Mouse (Mus musculus): ENCODE data around the gene Gdf5. TPM values are rescaled to one million over a fixed set of nuclear protein-coding genes. Genes with fewer than 3 reads are reported as not detected.

Gene Gdf5
- polyA plus RNA-seq, 1 experiment from 2014 or later = 1.7 TPM

GRCm38 (mm10) chr2:155956134-155957059 lies 11.2 kb upstream of the Gdf5 start, which contains the start of gene Cep250:
Cep250 (plus strand) TSS chr2:155956458.
- Histone ChIP-seq H3K9me3 (no peaks in the 10 kb centered on the region), H3K27me3 (replicated peaks) (no peaks in the 10 kb centered on the region), H3K36me3 (replicated peaks) (no peaks in the 10 kb centered on the region), H3K9ac (peak within 1 kb of the TSS; percentile 99), H3K27ac (peak within 1 kb of the TSS; percentile 94), H3K4me2 (peak within 1 kb of the TSS; percentile 71), H3K4me3 (peak within 1 kb of the TSS; percentile 91), H3K4me1 (peaks cover 9% of the 10 kb centered on the region)
- WGBS = under 1% methylated on average over 59 of the region's 59 CpGs
- ATAC-seq (replicated peaks) = peak; percentile 97

GRCm38 (mm10) chr2:155952006-155952405 lies 6.8 kb upstream of the Gdf5 start:
- ATAC-seq (replicated peaks) = no peak
- Histone ChIP-seq H3K36me3 (replicated peaks) (no peaks in the 10 kb centered on the region), H3K4me2 (no peak overlapping the region), H3K4me3 (no peak overlapping the region), H3K27ac (no peak overlapping the region), H3K4me1 (peaks cover under 1% of the 10 kb centered on the region; the same call in 1 of the 2 replicates), H3K9ac (no peak overlapping the region), H3K9me3 (no peaks in the 10 kb centered on the region), H3K27me3 (replicated peaks) (no peaks in the 10 kb centered on the region)

- no peaks in the 10 kb centered on the region for H3K9me3 ChIP-seq
- no peak overlapping the region for H3K4me2 ChIP-seq
- H3K27ac ChIP-seq = no peak overlapping the region
- 33% methylated on average over 6 of the region's 6 CpGs for WGBS
- H3K36me3 ChIP-seq (replicated peaks) = no peaks in the 10 kb centered on the region
- peaks cover 6% of the 10 kb centered on the region; the same call in 1 of the 2 replicates for H3K4me1 ChIP-seq
- H3K9ac ChIP-seq = no peak overlapping the region
- H3K4me3 ChIP-seq = no peak overlapping the region
- no peak for ATAC-seq (replicated peaks)
- H3K27me3 ChIP-seq (replicated peaks) = 0 out of 2 replicates have a peak, but pooled peaks cover 2% of the 10 kb centered on the region
Measured at GRCm38 (mm10) chr2:155949362-155949761, 4.2 kb upstream of the Gdf5 start.

GRCm38 (mm10) chr2:155947390-155948002 lies 2.3 kb upstream of the Gdf5 start:
- Histone ChIP-seq H3K4me2 (no peak overlapping the region), H3K36me3 (replicated peaks) (no peaks in the 10 kb centered on the region), H3K9me3 (no peaks in the 10 kb centered on the region), H3K9ac (no peak overlapping the region), H3K4me3 (no peak overlapping the region), H3K27ac (no peak overlapping the region), H3K27me3 (replicated peaks) (0 out of 2 replicates have a peak, but pooled peaks cover 2% of the 10 kb centered on the region), H3K4me1 (peaks cover 14% of the 10 kb centered on the region)
- WGBS = 67% methylated on average over 5 of the region's 5 CpGs
- no peak for ATAC-seq (replicated peaks)

GRCm38 (mm10) chr2:155946499-155946898 lies 1.3 kb upstream of the Gdf5 start:
- ATAC-seq (replicated peaks) = no peak
- Histone ChIP-seq H3K9ac (no peak overlapping the region), H3K4me3 (no peak overlapping the region), H3K36me3 (replicated peaks) (no peaks in the 10 kb centered on the region), H3K9me3 (no peaks in the 10 kb centered on the region), H3K27ac (no peak overlapping the region), H3K4me2 (no peak overlapping the region), H3K4me1 (peaks cover 14% of the 10 kb centered on the region), H3K27me3 (replicated peaks) (0 out of 2 replicates have a peak, but pooled peaks cover 2% of the 10 kb centered on the region)
- WGBS = 2% methylated on average over 4 of the region's 4 CpGs

GRCm38 (mm10) chr2:155946069-155946468 lies 902 bp upstream of the Gdf5 start:
- Histone ChIP-seq H3K27me3 (replicated peaks) (0 out of 2 replicates have a peak, but pooled peaks cover 2% of the 10 kb centered on the region), H3K4me1 (peaks cover 14% of the 10 kb centered on the region), H3K36me3 (replicated peaks) (no peaks in the 10 kb centered on the region), H3K27ac (no peak overlapping the region), H3K9ac (no peak overlapping the region), H3K4me2 (no peak overlapping the region), H3K9me3 (no peaks in the 10 kb centered on the region), H3K4me3 (no peak overlapping the region)
- 4% methylated on average over 7 of the region's 7 CpGs for WGBS
- ATAC-seq (replicated peaks) = no peak

- no peak overlapping the region for H3K4me2 ChIP-seq
- no peak for ATAC-seq (replicated peaks)
- WGBS = 61% methylated on average over 5 of the region's 5 CpGs
Measured at GRCm38 (mm10) chr2:155945580-155945979, 413 bp upstream of the Gdf5 start.

GRCm38 (mm10) chr2:155944685-155945084 lies 482 bp downstream of the Gdf5 start:
- H3K9me3 ChIP-seq = no peaks in the 10 kb centered on the region
- ATAC-seq (replicated peaks) = no peak
- no peaks in the 10 kb centered on the region for H3K36me3 ChIP-seq (replicated peaks)
- peaks cover 14% of the 10 kb centered on the region for H3K4me1 ChIP-seq
- WGBS = 72% methylated on average over 4 of the region's 4 CpGs
- no peak overlapping the region for H3K4me3 ChIP-seq
- no peak overlapping the region for H3K27ac ChIP-seq
- H3K9ac ChIP-seq = no peak overlapping the region
- H3K4me2 ChIP-seq = no peak overlapping the region
- 0 out of 2 replicates have a peak, but pooled peaks cover 2% of the 10 kb centered on the region for H3K27me3 ChIP-seq (replicated peaks)

More at GRCm38 (mm10) chr2:155945580-155945979, 413 bp upstream of the Gdf5 start:
- Histone ChIP-seq H3K4me3 (no peak overlapping the region), H3K27ac (no peak overlapping the region), H3K4me1 (peaks cover 14% of the 10 kb centered on the region), H3K36me3 (replicated peaks) (no peaks in the 10 kb centered on the region), H3K27me3 (replicated peaks) (0 out of 2 replicates have a peak, but pooled peaks cover 2% of the 10 kb centered on the region), H3K9me3 (no peaks in the 10 kb centered on the region), H3K9ac (no peak overlapping the region)

GRCm38 (mm10) chr2:155943463-155943862 lies 1.7 kb downstream of the Gdf5 start:
- Histone ChIP-seq H3K27me3 (replicated peaks) (0 out of 2 replicates have a peak, but pooled peaks cover 2% of the 10 kb centered on the region), H3K9ac (no peak overlapping the region), H3K27ac (no peak overlapping the region), H3K4me1 (peaks cover 14% of the 10 kb centered on the region), H3K36me3 (replicated peaks) (no peaks in the 10 kb centered on the region), H3K9me3 (no peaks in the 10 kb centered on the region), H3K4me2 (peak overlapping the region; percentile 28), H3K4me3 (no peak overlapping the region)
- WGBS = 2% methylated on average over 8 of the region's 8 CpGs
- ATAC-seq (replicated peaks) = no peak

- 92% methylated on average over 40 of the region's 40 CpGs for WGBS
- no peak overlapping the region for H3K4me2 ChIP-seq
- no peaks in the 10 kb centered on the region for H3K9me3 ChIP-seq
- H3K4me1 ChIP-seq = peaks cover 14% of the 10 kb centered on the region
- H3K27ac ChIP-seq = no peak overlapping the region
- no peak overlapping the region for H3K9ac ChIP-seq
- no peaks in the 10 kb centered on the region for H3K36me3 ChIP-seq (replicated peaks)
- H3K4me3 ChIP-seq = no peak overlapping the region
- no peak for ATAC-seq (replicated peaks)
- H3K27me3 ChIP-seq (replicated peaks) = 0 out of 2 replicates have a peak, but pooled peaks cover 2% of the 10 kb centered on the region
Measured at GRCm38 (mm10) chr2:155941697-155942442, 3.3 kb downstream of the Gdf5 start.

- ATAC-seq (replicated peaks) = no peak
- 91% methylated on average over 3 of the region's 3 CpGs for WGBS
- 0 out of 2 replicates have a peak, but pooled peaks cover 2% of the 10 kb centered on the region for H3K27me3 ChIP-seq (replicated peaks)
- H3K4me1 ChIP-seq = peaks cover 14% of the 10 kb centered on the region
- no peak within 1 kb of the TSS for H3K27ac ChIP-seq
- no peaks in the 10 kb centered on the region for H3K9me3 ChIP-seq
- H3K4me3 ChIP-seq = no peak within 1 kb of the TSS
- no peak within 1 kb of the TSS for H3K9ac ChIP-seq
- H3K4me2 ChIP-seq = no peak within 1 kb of the TSS
- no peaks in the 10 kb centered on the region for H3K36me3 ChIP-seq (replicated peaks)
Measured at GRCm38 (mm10) chr2:155940681-155941080, 4.5 kb downstream of the Gdf5 start, which contains the start of gene Gm15557. Gm15557 (plus strand) TSS chr2:155940728.
